Comparison of ENCODE assay signal across 9 mouse cellular contexts in the genomic region with DNA sequence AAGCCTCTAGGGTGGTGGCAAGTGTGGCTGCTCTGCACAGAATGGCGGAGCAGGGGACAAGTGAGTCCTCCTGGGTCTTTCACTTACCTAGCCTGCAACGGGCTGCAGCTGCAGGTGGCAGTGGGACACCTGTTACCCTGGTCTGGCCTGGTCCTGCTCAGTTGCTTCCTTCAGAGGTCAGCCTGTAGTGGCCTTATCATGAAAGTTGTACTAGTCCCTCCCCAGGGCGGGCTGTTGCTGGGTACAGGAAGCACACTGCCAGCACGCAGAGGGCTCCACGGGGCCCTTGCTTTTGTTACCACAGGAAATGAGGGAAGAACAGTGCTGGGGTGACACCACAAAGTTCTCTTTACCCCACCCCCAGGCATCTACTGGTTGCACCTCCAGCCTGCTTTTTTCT. TPM values are rescaled to one million over a fixed set of nuclear protein-coding genes. Genes with fewer than 3 reads are reported as not detected.
DNase-seq lines count a peak whose midpoint lies in the region; ATAC-seq and TF ChIP-seq lines count a peak whose summit lies in the region.
"Had no signal": no experiment of that assay in that cellular context is flagged by ENCODE, and none has a peak within 500 bp of the region (broad histone marks: within the 10 kb centered on the region; RNA-seq: fewer than 3 reads in every experiment).

A gene (minus strand): TSS at position 279 of the 400 bp plus-strand sequence.

- intact Hi-C loops in left cerebral cortex, adult 2 months (cut with DNase I), result loop anchor here (2.0 kb wide), 1 partner anchor 22 kb away; a partner anchor contains a TSS

- H3K4me1 ChIP-seq in kidney, adult 2 months (ENCODE audit: control insufficient read depth, insufficient read depth, low read length), result no peaks in the 10 kb centered on the region
- H3K4me1 ChIP-seq in bone marrow macrophage, adult 2 months (ENCODE audit: control insufficient read depth, insufficient read depth, low read length), result peaks cover 19% of the 10 kb centered on the region
- H3K4me1 ChIP-seq in heart, postnatal 0 days (ENCODE audit: control insufficient read depth, insufficient read depth), result 0 out of 2 replicates have a peak, but pooled peaks cover 5% of the 10 kb centered on the region
- H3K4me1 ChIP-seq: midbrain, embryonic 12.5 days had no signal

- DNase-seq in kidney, adult 2 months, result peak; percentile 49
- DNase-seq in kidney, postnatal 14 days, result no peak
- DNase-seq in heart, postnatal 0 days (ENCODE audit: low spot score), result peak; percentile 14
- DNase-seq in lung, postnatal 14 days, result peak; percentile 55
- DNase-seq in telencephalon, adult 2 months (ENCODE audit: low read depth, low spot score), result peak; percentile 18
- DNase-seq in cerebellum, postnatal 25 days, result no peak
- DNase-seq in left cerebral cortex, adult 2 months (ENCODE audit: extremely low spot score in 1 of 2, low spot score in 2 of 2), result no peak

- no peak within 1 kb of the TSS for H3K27ac ChIP-seq in kidney, adult 2 months (ENCODE audit: insufficient read depth, low read depth, low read length)
- H3K27ac ChIP-seq in bone marrow macrophage, adult 2 months (ENCODE audit: insufficient read depth, low read depth, low read length), result peak within 1 kb of the TSS; percentile 99
- H3K27ac ChIP-seq in heart, postnatal 0 days (ENCODE audit: low read depth), result peak within 1 kb of the TSS; percentile 40
- no peak within 1 kb of the TSS; the same call in 1 of the 2 replicates for H3K27ac ChIP-seq in left cerebral cortex, adult 2 months
- H3K27ac ChIP-seq: midbrain, embryonic 12.5 days had no signal

- no peak for TF ChIP-seq CTCF in kidney, adult 2 months (conservative IDR thresholded peaks at IDR 0.05; ENCODE audit: insufficient read depth, insufficient read length, low read depth, low read length)
- TF ChIP-seq CTCF in bone marrow macrophage, adult 2 months (IDR thresholded peaks at IDR 0.05; ENCODE audit: low read depth, low read length), result no peak
- no peak for TF ChIP-seq CTCF in heart, postnatal 0 days (IDR thresholded peaks at IDR 0.05; ENCODE audit: low read depth)
- no peak for TF ChIP-seq CTCF in left cerebral cortex, adult 2 months (IDR thresholded peaks at IDR 0.05)

- 0 out of 2 replicates have a peak within 1 kb of the TSS, but pooled peaks have one; percentile 11 for H3K9ac ChIP-seq in heart, postnatal 0 days (replicated peaks; ENCODE audit: low read depth, low read length)
- H3K9ac ChIP-seq: midbrain, embryonic 12.5 days had no signal

- peak within 1 kb of the TSS; percentile 43 for H3K4me2 ChIP-seq in heart, postnatal 0 days (ENCODE audit: low read depth, low read length)
- H3K4me2 ChIP-seq: midbrain, embryonic 12.5 days had no signal

- no peaks in the 10 kb centered on the region for H3K27me3 ChIP-seq in kidney, adult 2 months (replicated peaks; ENCODE audit: control insufficient read depth, insufficient read depth, low read length)
- no peaks in the 10 kb centered on the region for H3K27me3 ChIP-seq in heart, postnatal 0 days (ENCODE audit: control insufficient read depth, insufficient read depth, low read length)
- H3K27me3 ChIP-seq: midbrain, embryonic 12.5 days had no signal

- TF ChIP-seq POLR2A in kidney, adult 2 months (IDR thresholded peaks at IDR 0.05; ENCODE audit: low read depth, low read length), result no peak
- no peak for TF ChIP-seq POLR2A in bone marrow macrophage, adult 2 months (IDR thresholded peaks at IDR 0.05; ENCODE audit: borderline replicate concordance, low read depth, low read length)

- peak within 1 kb of the TSS; percentile 21; the same call in 1 of the 2 replicates for H3K4me3 ChIP-seq in kidney, adult 2 months (ENCODE audit: insufficient read depth, low read depth, low read length)
- peak within 1 kb of the TSS; percentile 75 for H3K4me3 ChIP-seq in bone marrow macrophage, adult 2 months (ENCODE audit: insufficient read depth, low read length)
- peak within 1 kb of the TSS; percentile 17; the same call in 1 of the 2 replicates for H3K4me3 ChIP-seq in heart, postnatal 0 days (ENCODE audit: low read depth, low read length)
- no peak within 1 kb of the TSS for H3K4me3 ChIP-seq in left cerebral cortex, adult 2 months
- H3K4me3 ChIP-seq: midbrain, embryonic 12.5 days had no signal

- ATAC-seq in heart, postnatal 0 days (ENCODE audit: insufficient read depth, low read depth), result peak; percentile 47

- no peak for TF ChIP-seq EP300 in heart, postnatal 0 days (IDR thresholded peaks at IDR 0.05; ENCODE audit: low read depth)

- WGBS in kidney, adult 2 months, result 70% methylated on average over 5 of the region's 5 CpGs
- WGBS in heart, postnatal 0 days, result 54% methylated on average over 5 of the region's 5 CpGs

- H3K36me3 ChIP-seq in kidney, adult 2 months (ENCODE audit: control insufficient read depth, insufficient read depth, low read length), result peaks cover 6% of the 10 kb centered on the region
- H3K36me3 ChIP-seq in heart, postnatal 0 days (replicated peaks; ENCODE audit: control insufficient read depth, insufficient read depth, low read length), result peaks cover 37% of the 10 kb centered on the region

- no peaks in the 10 kb centered on the region for H3K9me3 ChIP-seq in heart, postnatal 0 days (replicated peaks; ENCODE audit: control insufficient read depth, low read length)
- H3K9me3 ChIP-seq: midbrain, embryonic 12.5 days had no signal

RNA-seq across cellular contexts. Expression of the gene that starts here (rescaled TPM):
- 5.2 and 9.2 TPM in 2 replicates for polyA plus RNA-seq in kidney, adult 2 months (2012; rRNA removed)
- 179 and 190 TPM in 2 replicates for polyA plus RNA-seq in bone marrow macrophage, adult 2 months (2012; ENCODE audit: insufficient read depth, insufficient read length, missing spikeins)
- total RNA-seq in heart, postnatal 0 days (2014; rRNA removed; ENCODE audit: low replicate concordance), result 8.9 and 11.1 TPM in 2 replicates
- polyA plus RNA-seq in heart, postnatal 0 days (2015; fragmentation: Nextera tagmentation; extraction: Ambion mirVana), result 4.9 and 5.1 TPM in 2 replicates
- total RNA-seq in left cerebral cortex, adult 2 months (2021), result 1 to 10 TPM; 3.6 to 4.8 TPM

Comparison
In these comparisons a context has a peak if more than half of its experiments do, and no peak if none do; other contexts are left out.
1. RNA of the gene that starts here (polyA plus RNA-seq): 179 to 190 TPM in bone marrow macrophage, adult 2 months; 5.2 to 9.2 TPM in kidney, adult 2 months and 4.9 to 5.1 TPM in heart, postnatal 0 days; every median in the first group is over 10 times any median in the second.
2. DNase-seq: peak in kidney, adult 2 months (single experiment), heart, postnatal 0 days (single experiment), lung, postnatal 14 days (single experiment) and telencephalon, adult 2 months (single experiment); none in kidney, postnatal 14 days (single experiment), cerebellum, postnatal 25 days (0 of 2) and left cerebral cortex, adult 2 months (0 of 2).
3. H3K27ac ChIP-seq: peak in bone marrow macrophage, adult 2 months (single experiment) and heart, postnatal 0 days (single experiment); none in kidney, adult 2 months (single experiment) and left cerebral cortex, adult 2 months (single experiment).